Mouse (Mus musculus) cerebellum, adult 2 months (tissue): ENCODE measurements around the gene Hsdl2.

ENCODE experiments used
- CTCF ChIP-seq: fragments of 200-500 bp; IDR thresholded peaks from 2 replicates; pipeline ENCODE4 v1.5.1; 2011; ENCODE audit warnings: low read depth, mild to moderate bottlenecking, control low read depth, low read length, moderate library complexity, borderline replicate concordance; ENCODE audit not compliant: insufficient read depth
- POLR2A ChIP-seq: fragments of 200-500 bp; IDR thresholded peaks from 2 replicates; pipeline ENCODE4 v1.6.1; 2011; ENCODE audit warnings: low read length, control low read depth, borderline replicate concordance; ENCODE audit not compliant: insufficient read depth

DNA sequence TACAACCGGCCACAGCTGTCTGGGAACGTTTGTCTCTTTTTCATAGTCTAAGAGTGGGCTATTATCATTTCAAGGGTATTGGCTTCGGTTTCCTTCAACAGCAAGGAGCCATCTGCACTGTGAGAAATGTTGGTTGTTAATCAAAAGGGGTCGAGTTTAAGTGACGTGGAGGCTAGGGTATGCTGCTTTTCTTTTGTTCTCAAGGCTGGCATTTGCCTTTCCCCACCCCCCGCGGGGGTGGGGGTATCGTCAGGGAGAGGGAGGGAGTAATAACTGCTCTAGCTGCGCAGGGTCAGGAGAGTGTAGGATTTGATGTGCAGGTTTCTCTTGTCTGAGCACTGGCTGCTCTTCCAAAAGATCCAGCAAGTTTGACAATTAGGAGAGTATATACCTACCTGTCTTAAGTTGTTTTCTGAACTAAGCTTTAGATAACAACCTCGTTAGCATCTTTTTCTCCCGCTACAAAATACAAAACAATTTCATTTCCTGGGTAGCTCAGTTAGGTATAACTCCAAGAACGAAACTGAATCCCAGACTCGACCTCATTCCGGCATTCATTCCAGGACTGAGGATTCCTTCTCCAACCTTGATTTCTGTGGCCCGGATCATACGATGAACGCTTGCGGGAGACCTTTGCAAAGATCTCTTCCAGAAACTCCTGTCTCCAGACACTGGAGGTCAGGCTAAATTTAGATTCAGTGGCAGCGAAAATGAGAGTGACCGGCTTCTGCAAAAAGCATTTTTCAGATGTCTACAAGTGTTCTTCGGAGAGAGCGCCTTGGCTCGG lies 675 bp upstream of the Hsdl2 start:
- TF ChIP-seq POLR2A (no peak), CTCF (no peak)
